38 mouse cellular contexts compared by ENCODE assay signal in genomic region chr9:58361956-58362355, GRCm38 (mm10). TPM values are rescaled to one million over a fixed set of nuclear protein-coding genes. Genes with fewer than 3 reads are reported as not detected.
"Had no signal": no experiment of that assay in that cellular context is flagged by ENCODE, and none has a peak within 500 bp of the region (broad histone marks: within the 10 kb centered on the region; RNA-seq: fewer than 3 reads in every experiment).

No protein-coding gene starts in this region.

- H3K4me3 ChIP-seq: left cerebral cortex, adult 2 months; limb, embryonic 10.5 days; limb, embryonic 12.5 days; limb, embryonic 13.5 days; limb, embryonic 15.5 days; liver, embryonic 12.5 days; liver, embryonic 13.5 days; liver, embryonic 15.5 days; lung, embryonic 15.5 days; megakaryocyte, embryonic 14.5 days; midbrain, embryonic 10.5 days; midbrain, embryonic 12.5 days; midbrain, embryonic 13.5 days; midbrain, embryonic 15.5 days; neural tube, embryonic 12.5 days had no signal

- H3K36me3 ChIP-seq: limb, embryonic 10.5 days; limb, embryonic 12.5 days; limb, embryonic 13.5 days; limb, embryonic 15.5 days; liver, embryonic 12.5 days; liver, embryonic 13.5 days; liver, embryonic 15.5 days; lung, embryonic 15.5 days; midbrain, embryonic 10.5 days; midbrain, embryonic 12.5 days; midbrain, embryonic 13.5 days; midbrain, embryonic 15.5 days; neural tube, embryonic 12.5 days had no signal

- H3K27me3 ChIP-seq: limb, embryonic 12.5 days; limb, embryonic 13.5 days; limb, embryonic 15.5 days; liver, embryonic 13.5 days; liver, embryonic 15.5 days; lung, embryonic 15.5 days; midbrain, embryonic 12.5 days; midbrain, embryonic 13.5 days; midbrain, embryonic 15.5 days; neural tube, embryonic 12.5 days had no signal

- H3K4me2 ChIP-seq: limb, embryonic 12.5 days; limb, embryonic 13.5 days; limb, embryonic 15.5 days; liver, embryonic 11.5 days; liver, embryonic 12.5 days; liver, embryonic 13.5 days; liver, embryonic 15.5 days; lung, embryonic 14.5 days; lung, embryonic 15.5 days; midbrain, embryonic 11.5 days; midbrain, embryonic 12.5 days; midbrain, embryonic 13.5 days; midbrain, embryonic 15.5 days; neural tube, embryonic 12.5 days had no signal

- DNase-seq: left cerebral cortex, postnatal 4 days; liver, embryonic 13.5 days; liver, postnatal 0 days; lung, adult 18-20 months; lung, adult 2 months; lung, embryonic 14.5 days; lung, postnatal 10 days; lung, postnatal 14 days; lung, postnatal 36 days; lung, postnatal 4 days; midbrain, embryonic 14.5 days had no signal

RNA-seq across cellular contexts. Expression of gene Tbc1d21, which starts 8.3 kb away (rescaled TPM):
- polyA plus RNA-seq: limb, embryonic 10.5 days; limb, embryonic 11.5 days; limb, embryonic 12.5 days; limb, embryonic 13.5 days; limb, embryonic 14.5 days; limb, embryonic 15.5 days; liver, adult 2 months; liver, embryonic 11.5 days; liver, embryonic 12.5 days; liver, embryonic 13.5 days; liver, embryonic 14.5 days; liver, embryonic 15.5 days; liver, embryonic 16.5 days; liver, postnatal 0 days; lung, adult 2 months; lung, embryonic 14.5 days; lung, embryonic 15.5 days; lung, embryonic 16.5 days; lung, postnatal 0 days; macrophage; midbrain, embryonic 10.5 days; midbrain, embryonic 11.5 days; midbrain, embryonic 12.5 days; midbrain, embryonic 13.5 days; midbrain, embryonic 14.5 days; midbrain, embryonic 15.5 days; midbrain, embryonic 16.5 days; midbrain, postnatal 0 days; neural tube, embryonic 11.5 days; neural tube, embryonic 12.5 days had no signal

RNA-seq across cellular contexts. Expression of gene Loxl1, which starts 49.0 kb away (rescaled TPM):
- polyA plus RNA-seq: macrophage had no signal
